ENCODE assay signal across 8 mouse cellular contexts in genomic region chr7:127260309-127261111, GRCm38 (mm10). TPM values are rescaled to one million over a fixed set of nuclear protein-coding genes. Genes with fewer than 3 reads are reported as not detected.
DNase-seq lines count a peak whose midpoint lies in the region; ATAC-seq lines count a peak whose summit lies in the region.

Dctpp1 (minus strand) TSS chr7:127260709.

- H3K9ac ChIP-seq in hindbrain, embryonic 14.5 days = peak within 1 kb of the TSS; percentile 73

- peak; percentile 100 for DNase-seq in R1 (ENCODE audit: low read depth, low spot score)
- DNase-seq in cerebellum, postnatal 25 days = peak; percentile 96 to 97
- peak; percentile 95 for DNase-seq in frontal cortex, postnatal 25 days (ENCODE audit: low spot score in 2 of 2)
- DNase-seq in hindbrain, embryonic 14.5 days (ENCODE audit: low spot score) = peak; percentile 97
- peak; percentile 96 to 97 for DNase-seq in layer of hippocampus, postnatal 36 days
- peak; percentile 100 for DNase-seq in lung, postnatal 36 days
- DNase-seq in retina, postnatal 1 day = peak; percentile 100
- DNase-seq in urinary bladder, adult 18-20 months (ENCODE audit: low spot score in 2 of 2) = peak; percentile 87 to 96

- no peak within 1 kb of the TSS for H3K27ac ChIP-seq in hindbrain, embryonic 14.5 days

- peak within 1 kb of the TSS; percentile 61 for H3K4me3 ChIP-seq in hindbrain, embryonic 14.5 days (replicated peaks; ENCODE audit: low read length)

- ATAC-seq in hindbrain, embryonic 14.5 days (ENCODE audit: low FRiP score) = peak; percentile 98

- H3K27me3 ChIP-seq in hindbrain, embryonic 14.5 days (ENCODE audit: control insufficient read depth, insufficient read depth, low read length) = no peaks in the 10 kb centered on the region

- H3K9me3 ChIP-seq in hindbrain, embryonic 14.5 days (ENCODE audit: control insufficient read depth, low read length) = no peaks in the 10 kb centered on the region

- 0 out of 2 replicates have a peak, but pooled peaks cover 7% of the 10 kb centered on the region for H3K4me1 ChIP-seq in hindbrain, embryonic 14.5 days (replicated peaks; ENCODE audit: control insufficient read depth, insufficient read depth, low read length)

- WGBS in hindbrain, embryonic 14.5 days = under 1% methylated on average over 50 of the region's 50 CpGs

- H3K36me3 ChIP-seq in hindbrain, embryonic 14.5 days (replicated peaks; ENCODE audit: control insufficient read depth, insufficient read depth) = peaks cover 5% of the 10 kb centered on the region; the same call in 1 of the 2 replicates

- H3K4me2 ChIP-seq in hindbrain, embryonic 14.5 days (replicated peaks) = peak within 1 kb of the TSS; percentile 86

RNA-seq across cellular contexts. Expression of gene Dctpp1, which starts in this region (rescaled TPM):
- polyA plus RNA-seq in hindbrain, embryonic 14.5 days (2014; fragmentation: Nextera tagmentation; extraction: Ambion mirVana) = 119 and 126 TPM in 2 replicates
- total RNA-seq in layer of hippocampus, postnatal 36 days (2021) = 10 to 100 TPM; 21.0 to 21.9 TPM
